Mouse (Mus musculus): Measurements from ENCODE around the gene Hdgf.

DNA sequence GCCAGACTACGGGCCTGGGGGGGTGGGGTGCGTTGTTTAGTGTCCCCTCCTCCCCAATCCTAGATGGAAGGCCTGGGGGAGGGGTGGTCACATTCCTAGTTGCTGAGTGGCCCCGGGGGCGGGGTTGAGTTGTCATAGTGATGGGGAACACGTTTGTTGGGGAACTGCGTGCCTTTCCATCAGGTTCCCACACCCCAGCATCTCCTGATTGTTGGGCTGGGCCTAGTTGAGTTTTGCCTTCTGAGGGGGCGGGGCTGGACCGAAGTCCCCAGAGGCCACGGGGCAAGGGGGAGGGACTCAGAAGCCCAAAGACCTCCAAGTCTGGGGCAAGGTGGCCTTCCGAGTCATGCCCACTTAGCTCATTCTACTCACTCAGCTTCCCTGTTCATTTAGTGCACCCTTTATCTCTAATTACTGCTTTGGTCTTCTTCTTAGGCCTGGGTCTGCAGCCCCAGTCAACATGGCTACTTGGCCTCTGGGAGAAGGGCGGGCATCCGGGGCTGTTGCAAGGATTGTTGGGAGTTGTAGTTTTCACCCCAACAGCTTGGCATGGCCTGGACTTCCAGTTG lies 4.5 kb downstream of the Hdgf start:
- TF ChIP-seq GATA1 (IDR thresholded peaks at IDR 0.05; ENCODE audit: borderline replicate concordance, low read length) (no peak), FLI1 (IDR thresholded peaks at IDR 0.05; ENCODE audit: low read length) (no peak)
